Comparison of ENCODE assay signal across 20 mouse cellular contexts in genomic region chr9:66053620-66054019, GRCm38 (mm10). TPM values are rescaled to one million over a fixed set of nuclear protein-coding genes. Genes with fewer than 3 reads are reported as not detected.
A peak's percentile ranks its signal among the peaks of the same experiment; 100 is the strongest.
DNase-seq lines count a peak whose midpoint lies in the region; ATAC-seq and TF ChIP-seq lines count a peak whose summit lies in the region.
"Had no signal": no experiment of that assay in that cellular context is flagged by ENCODE, and none has a peak within 500 bp of the region (broad histone marks: within the 10 kb centered on the region; RNA-seq: fewer than 3 reads in every experiment).

No protein-coding gene starts in this region.

- no peaks in the 10 kb centered on the region for H3K4me1 ChIP-seq in liver, embryonic 14.5 days (replicated peaks; ENCODE audit: control insufficient read depth in 2 of 2, insufficient read depth in 2 of 2, low read length in 1 of 2)
- H3K4me1 ChIP-seq in liver, embryonic 11.5 days (replicated peaks; ENCODE audit: control insufficient read depth, insufficient read depth, low read length) = no peaks in the 10 kb centered on the region
- peaks cover 8% of the 10 kb centered on the region; the same call in 1 of the 2 replicates for H3K4me1 ChIP-seq in E14TG2a.4 (replicated peaks; ENCODE audit: low read depth, low read length)

- H3K4me2 ChIP-seq in liver, embryonic 14.5 days (ENCODE audit: low read depth) = no peak overlapping the region
- H3K4me2 ChIP-seq in liver, embryonic 11.5 days = no peak overlapping the region
- H3K4me2 ChIP-seq: heart, embryonic 13.5 days had no signal

- 56% methylated on average over 1 of the region's 1 CpGs for WGBS in liver, embryonic 14.5 days (ENCODE audit: insufficient replicate concordance)
- 30% methylated on average over 1 of the region's 1 CpGs for WGBS in liver, embryonic 11.5 days

- peaks cover 2% of the 10 kb centered on the region for H3K9me3 ChIP-seq in liver, embryonic 14.5 days (ENCODE audit: control insufficient read depth, low read length)
- H3K9me3 ChIP-seq in liver, embryonic 11.5 days (ENCODE audit: control insufficient read depth, low read length) = 0 out of 2 replicates have a peak, but pooled peaks cover 2% of the 10 kb centered on the region
- H3K9me3 ChIP-seq in E14TG2a.4 (ENCODE audit: low read length) = peaks cover 5% of the 10 kb centered on the region; the same call in 1 of the 2 replicates

- no peak for ATAC-seq in liver, embryonic 14.5 days (ENCODE audit: insufficient read depth)
- no peak for ATAC-seq in liver, embryonic 11.5 days (replicated peaks; ENCODE audit: low FRiP score)
- ATAC-seq: CD4-positive, CD25-positive, alpha-beta regulatory T cell, adult 4 months; forebrain, embryonic 14.5 days; hindbrain, embryonic 16.5 days had no signal

- no peak for DNase-seq in liver, embryonic 14.5 days (ENCODE audit: low read depth in 3 of 3, low spot score in 3 of 3)
- DNase-seq in liver, embryonic 11.5 days (ENCODE audit: low spot score) = no peak
- peak; percentile 11 for DNase-seq in 416B (ENCODE audit: low read depth)
- DNase-seq in induced T-regulatory cell, adult 2 months (ENCODE audit: low read depth) = peak; percentile 32
- no peak for DNase-seq in heart, adult 18-20 months
- no peak for DNase-seq in left cerebral cortex, postnatal 36 days (ENCODE audit: low spot score in 2 of 2)
- DNase-seq: adrenal gland, adult 8-10 months; adrenal gland, postnatal 36 days; B cell, adult 2 months; cerebellum, adult 2 months; cerebellum, postnatal 10 days; gastrocnemius, adult 2 months; gastrocnemius, postnatal 25 days; heart, postnatal 36 days had no signal

- TF ChIP-seq EP300 in liver, embryonic 14.5 days (IDR thresholded peaks at IDR 0.05; ENCODE audit: low read depth) = no peak

- H3K4me3 ChIP-seq in liver, embryonic 14.5 days (ENCODE audit: insufficient read depth in 1 of 2, low read depth in 2 of 2, low read length in 2 of 2) = no peak overlapping the region
- H3K4me3 ChIP-seq in liver, embryonic 11.5 days (ENCODE audit: low read depth, low read length) = no peak overlapping the region
- H3K4me3 ChIP-seq in E14TG2a.4 (replicated peaks; ENCODE audit: low read length) = no peak overlapping the region
- H3K4me3 ChIP-seq: embryonic facial prominence, embryonic 10.5 days; gastrocnemius, adult 2 months; heart, embryonic 13.5 days had no signal

- no peak overlapping the region for H3K9ac ChIP-seq in liver, embryonic 14.5 days (replicated peaks)
- no peak overlapping the region for H3K9ac ChIP-seq in liver, embryonic 11.5 days (ENCODE audit: low read depth, low read length)
- H3K9ac ChIP-seq: heart, embryonic 13.5 days had no signal

- intact Hi-C loops in left cerebral cortex, postnatal 36 days (cut with DNase I) = no loop called here

- no peaks in the 10 kb centered on the region for H3K36me3 ChIP-seq in liver, embryonic 14.5 days (replicated peaks; ENCODE audit: control insufficient read depth, insufficient read depth, low read depth)
- H3K36me3 ChIP-seq in liver, embryonic 11.5 days (ENCODE audit: control insufficient read depth, insufficient read depth, low read length) = no peaks in the 10 kb centered on the region
- no peaks in the 10 kb centered on the region for H3K36me3 ChIP-seq in E14TG2a.4 (ENCODE audit: insufficient read depth, low read length)
- H3K36me3 ChIP-seq: heart, embryonic 13.5 days had no signal

- peak; percentile 23; the same call in 1 of the 2 replicates for TF ChIP-seq CTCF in liver, embryonic 14.5 days (IDR thresholded peaks at IDR 0.05; ENCODE audit: low read depth)
- peak; percentile 65 for TF ChIP-seq CTCF in E14TG2a.4 (conservative IDR thresholded peaks at IDR 0.05; ENCODE audit: low read length)

- H3K27ac ChIP-seq in liver, embryonic 14.5 days = no peak overlapping the region
- no peak overlapping the region for H3K27ac ChIP-seq in liver, embryonic 11.5 days (ENCODE audit: low read depth, low read length)
- H3K27ac ChIP-seq: embryonic facial prominence, embryonic 10.5 days; gastrocnemius, adult 2 months; heart, embryonic 13.5 days had no signal

- no peaks in the 10 kb centered on the region for H3K27me3 ChIP-seq in liver, embryonic 14.5 days (ENCODE audit: control insufficient read depth, insufficient read depth, low read length)
- no peaks in the 10 kb centered on the region for H3K27me3 ChIP-seq in liver, embryonic 11.5 days (replicated peaks; ENCODE audit: control insufficient read depth, insufficient read depth, low read length)
- H3K27me3 ChIP-seq in E14TG2a.4 (ENCODE audit: insufficient read depth, low read length) = peaks cover 4% of the 10 kb centered on the region; the same call in 1 of the 2 replicates
- H3K27me3 ChIP-seq: heart, embryonic 13.5 days had no signal

RNA-seq across cellular contexts. Expression of gene Ppib, which starts 6.4 kb away (rescaled TPM):
- 190 and 276 TPM in 2 replicates for polyA plus RNA-seq in liver, embryonic 14.5 days (2012; rRNA removed)
- 422 and 434 TPM in 2 replicates for polyA plus RNA-seq in liver, embryonic 14.5 days (2014; fragmentation: Nextera tagmentation; extraction: Ambion mirVana)
- 569 TPM in 2 replicates for polyA plus RNA-seq in liver, embryonic 11.5 days (2014; fragmentation: Nextera tagmentation; extraction: Ambion mirVana)
- total RNA-seq in heart, adult 18-20 months (2021) = 100 to 1,000 TPM; 102 to 105 TPM
- 100 to 1,000 TPM; 172 to 181 TPM for total RNA-seq in left cerebral cortex, postnatal 36 days (2021)

RNA-seq across cellular contexts. Expression of gene Snx22, which starts 15.9 kb away (rescaled TPM):
- polyA plus RNA-seq in liver, embryonic 14.5 days (2012; rRNA removed) = 26.7 and 32.8 TPM in 2 replicates
- polyA plus RNA-seq in liver, embryonic 14.5 days (2014; fragmentation: Nextera tagmentation; extraction: Ambion mirVana) = 25.4 and 26.5 TPM in 2 replicates
- polyA plus RNA-seq in liver, embryonic 11.5 days (2014; fragmentation: Nextera tagmentation; extraction: Ambion mirVana) = 6.5 and 7.0 TPM in 2 replicates
- under 1 TPM; 0.46 to 0.50 TPM for total RNA-seq in heart, adult 18-20 months (2021)
- total RNA-seq in left cerebral cortex, postnatal 36 days (2021) = 1 to 10 TPM; 3.3 to 4.1 TPM

Comparison
In these comparisons a context has a peak if more than half of its experiments do, and no peak if none do; other contexts are left out.
1. DNase-seq: peak in 416B (single experiment) and induced T-regulatory cell, adult 2 months (single experiment); none in liver, embryonic 14.5 days (0 of 3), liver, embryonic 11.5 days (single experiment), heart, adult 18-20 months (0 of 2) and left cerebral cortex, postnatal 36 days (0 of 2).